ENCODE assay signal across 11 mouse cellular contexts in genomic region chr10:25311554-25312212, GRCm38 (mm10). TPM values are rescaled to one million over a fixed set of nuclear protein-coding genes. Genes with fewer than 3 reads are reported as not detected.
DNase-seq lines count a peak whose midpoint lies in the region; ATAC-seq and TF ChIP-seq lines count a peak whose summit lies in the region.
"Had no signal": no experiment of that assay in that cellular context is flagged by ENCODE, and none has a peak within 500 bp of the region (broad histone marks: within the 10 kb centered on the region; RNA-seq: fewer than 3 reads in every experiment).

No protein-coding gene starts in this region.

- peak overlapping the region; percentile 6; the same call in 1 of the 2 replicates for H3K27ac ChIP-seq in hindbrain, embryonic 13.5 days
- no peak overlapping the region for H3K27ac ChIP-seq in hindbrain, embryonic 10.5 days
- no peak overlapping the region for H3K27ac ChIP-seq in MEL (ENCODE audit: control insufficient read depth, low read depth, low read length)
- H3K27ac ChIP-seq: limb, embryonic 12.5 days had no signal

- TF ChIP-seq POLR2A in MEL (IDR thresholded peaks at IDR 0.05; ENCODE audit: control insufficient read depth in 1 of 2, insufficient read depth in 1 of 2, low read depth in 1 of 2, low read length in 2 of 2, poor library complexity in 1 of 2): no peak

- no peaks in the 10 kb centered on the region for H3K27me3 ChIP-seq in hindbrain, embryonic 13.5 days
- 0 out of 2 replicates have a peak, but pooled peaks cover 5% of the 10 kb centered on the region for H3K27me3 ChIP-seq in hindbrain, embryonic 10.5 days (ENCODE audit: insufficient read depth, poor library complexity, severe bottlenecking)
- no peaks in the 10 kb centered on the region for H3K27me3 ChIP-seq in MEL (ENCODE audit: control insufficient read depth in 1 of 2, insufficient read depth in 2 of 2, low read length in 2 of 2)

- no peak overlapping the region for H3K9ac ChIP-seq in hindbrain, embryonic 13.5 days
- no peak overlapping the region for H3K9ac ChIP-seq in MEL (ENCODE audit: control insufficient read depth, low read depth, low read length, poor library complexity, severe bottlenecking)
- H3K9ac ChIP-seq: limb, embryonic 12.5 days had no signal

- TF ChIP-seq RAD21 in MEL (IDR thresholded peaks at IDR 0.05; ENCODE audit: low read depth, low read length): no peak

- no peak for DNase-seq in hindbrain, embryonic 10.5 days (ENCODE audit: low spot score)
- DNase-seq in MEL (ENCODE audit: low read depth, low spot score): peak; percentile 72
- DNase-seq in right cerebral cortex, postnatal 10 days (ENCODE audit: low spot score in 2 of 2): no peak
- DNase-seq in ovary, postnatal 14 days (ENCODE audit: low spot score): no peak
- no peak for DNase-seq in spleen, postnatal 4 days (ENCODE audit: low spot score in 2 of 2)
- DNase-seq: gastrocnemius, postnatal 14 days; heart, postnatal 4 days had no signal

- no peak overlapping the region for H3K4me3 ChIP-seq in hindbrain, embryonic 13.5 days
- H3K4me3 ChIP-seq in hindbrain, embryonic 10.5 days: no peak overlapping the region
- H3K4me3 ChIP-seq in MEL (ENCODE audit: control insufficient read depth in 1 of 2, insufficient read depth in 1 of 2, low read depth in 2 of 2, low read length in 2 of 2): no peak overlapping the region
- H3K4me3 ChIP-seq: limb, embryonic 12.5 days had no signal

- H3K4me2 ChIP-seq in hindbrain, embryonic 13.5 days: no peak overlapping the region
- H3K4me2 ChIP-seq: limb, embryonic 12.5 days had no signal

- H3K36me3 ChIP-seq in hindbrain, embryonic 13.5 days: no peaks in the 10 kb centered on the region
- H3K36me3 ChIP-seq in hindbrain, embryonic 10.5 days: no peaks in the 10 kb centered on the region
- H3K36me3 ChIP-seq in MEL (ENCODE audit: control insufficient read depth in 1 of 2, insufficient read depth in 2 of 2, low read length in 2 of 2): peaks cover 0 to 11% of the 10 kb centered on the region in 2 experiments; a peak in 2 of 4 replicates
- H3K36me3 ChIP-seq: limb, embryonic 12.5 days had no signal

- WGBS in hindbrain, embryonic 13.5 days: 25% methylated on average over 9 of the region's 9 CpGs
- 71% methylated on average over 9 of the region's 9 CpGs for WGBS in hindbrain, embryonic 10.5 days

- ATAC-seq in hindbrain, embryonic 13.5 days (ENCODE audit: low FRiP score): peak; percentile 79
- peak; percentile 96 for ATAC-seq in granulocyte monocyte progenitor cell, adult 5-6 weeks (replicated peaks; ENCODE audit: poor library complexity, severe bottlenecking)
- ATAC-seq in monocyte, adult 5-6 weeks (replicated peaks; ENCODE audit: insufficient number of reproducible peaks, low FRiP score, low TSS enrichment, poor library complexity, severe bottlenecking): peak; percentile 75

- H3K79me2 ChIP-seq in MEL (ENCODE audit: control insufficient read depth, insufficient read depth, low read length, poor library complexity): no peaks in the 10 kb centered on the region

- TF ChIP-seq CTCF in MEL (IDR thresholded peaks at IDR 0.05 in 2 of 3, conservative IDR thresholded peaks at IDR 0.05 in 1 of 3; ENCODE audit: control insufficient read depth in 1 of 3, insufficient read depth in 1 of 3, low read depth in 2 of 3, low read length in 3 of 3, poor library complexity in 1 of 3, severe bottlenecking in 1 of 3): no peak

- H3K4me1 ChIP-seq in hindbrain, embryonic 13.5 days (replicated peaks): peaks cover 14% of the 10 kb centered on the region
- 0 out of 2 replicates have a peak, but pooled peaks cover 5% of the 10 kb centered on the region for H3K4me1 ChIP-seq in hindbrain, embryonic 10.5 days (replicated peaks)
- peaks cover 0 to 8% of the 10 kb centered on the region in 2 experiments; a peak in 1 of 4 replicates for H3K4me1 ChIP-seq in MEL (ENCODE audit: control insufficient read depth in 1 of 2, insufficient read depth in 2 of 2, low read length in 2 of 2)

- H3K9me3 ChIP-seq in hindbrain, embryonic 13.5 days: no peaks in the 10 kb centered on the region
- H3K9me3 ChIP-seq in hindbrain, embryonic 10.5 days: no peaks in the 10 kb centered on the region
- no peaks in the 10 kb centered on the region for H3K9me3 ChIP-seq in MEL (replicated peaks; ENCODE audit: insufficient read depth, low read length)
- H3K9me3 ChIP-seq: limb, embryonic 12.5 days had no signal

- peak; percentile 55 to 73 for TF ChIP-seq EP300 in MEL (IDR thresholded peaks at IDR 0.05; ENCODE audit: low read depth in 1 of 2, low read length in 2 of 2)

TF ChIP-seq in MEL, 35 proteins besides CTCF, POLR2A, EP300 and RAD21:
- TF ChIP-seq USF1 (IDR thresholded peaks at IDR 0.05; ENCODE audit: low read depth, low read length) (peak; percentile 75), MEF2A (IDR thresholded peaks at IDR 0.05; ENCODE audit: extremely low read depth, insufficient replicate concordance, low read depth, low read length, poor library complexity, severe bottlenecking) (peak; percentile 69; the same call in 1 of the 2 replicates), KAT2A (conservative IDR thresholded peaks at IDR 0.05; ENCODE audit: low read depth, low read length) (no peak), ETS1 (IDR thresholded peaks at IDR 0.05; ENCODE audit: low read depth, low read length) (peak; percentile 97), TCF12 (IDR thresholded peaks at IDR 0.05; ENCODE audit: low read depth, low read length) (peak; percentile 78), CHD1 (IDR thresholded peaks at IDR 0.05; ENCODE audit: low read depth, low read length) (no peak), E2F4 (IDR thresholded peaks at IDR 0.05; ENCODE audit: borderline replicate concordance, low read depth, low read length) (no peak), MAX (IDR thresholded peaks at IDR 0.05; ENCODE audit: low read length) (0 out of 2 replicates have a peak, but pooled peaks have one; percentile 49), BHLHE40 (IDR thresholded peaks at IDR 0.05; ENCODE audit: borderline replicate concordance, low read depth, low read length) (peak; percentile 69), MYC (IDR thresholded peaks at IDR 0.05; ENCODE audit: low read depth, low read length) (no peak), TBP (IDR thresholded peaks at IDR 0.05; ENCODE audit: low read depth, low read length) (no peak), MYB (IDR thresholded peaks at IDR 0.05; ENCODE audit: low read depth, low read length) (no peak), RCOR1 (IDR thresholded peaks at IDR 0.05; ENCODE audit: low read depth, low read length) (peak; percentile 50; the same call in 1 of the 2 replicates), GATA1 (IDR thresholded peaks at IDR 0.05; ENCODE audit: low read depth, low read length) (peak; percentile 61), ZNF384 (IDR thresholded peaks at IDR 0.05; ENCODE audit: low read depth, low read length) (no peak), MAFK (IDR thresholded peaks at IDR 0.05; ENCODE audit: borderline replicate concordance, low read depth, low read length) (0 out of 2 replicates have a peak, but pooled peaks have one; percentile 61), USF2 (IDR thresholded peaks at IDR 0.05; ENCODE audit: borderline replicate concordance in 1 of 2, insufficient read depth in 1 of 2, low read depth in 1 of 2, low read length in 2 of 2) (no peak), ZC3H11A (IDR thresholded peaks at IDR 0.05; ENCODE audit: low read depth, low read length) (no peak), NELFE (IDR thresholded peaks at IDR 0.05; ENCODE audit: low read depth, low read length) (no peak), POLR2AphosphoS5 (IDR thresholded peaks at IDR 0.05; ENCODE audit: borderline replicate concordance, low read depth, low read length) (no peak), TAL1 (IDR thresholded peaks at IDR 0.05; ENCODE audit: low read length) (peak; percentile 51; the same call in 1 of the 2 replicates), JUND (IDR thresholded peaks at IDR 0.05; ENCODE audit: low read depth, low read length) (no peak), SIN3A (IDR thresholded peaks at IDR 0.05; ENCODE audit: low read length) (peak; percentile 40; the same call in 1 of the 2 replicates), NRF1 (IDR thresholded peaks at IDR 0.05; ENCODE audit: insufficient read depth, low read depth, low read length, poor library complexity, severe bottlenecking) (no peak), MXI1 (IDR thresholded peaks at IDR 0.05; ENCODE audit: low read depth, low read length) (peak; percentile 63; the same call in 1 of the 2 replicates), SMC3 (IDR thresholded peaks at IDR 0.05; ENCODE audit: low read depth, low read length) (no peak), ZKSCAN1 (IDR thresholded peaks at IDR 0.05; ENCODE audit: low read depth, low read length) (no peak), CHD2 (IDR thresholded peaks at IDR 0.05; ENCODE audit: low read length) (no peak), ELF1 (IDR thresholded peaks at IDR 0.05; ENCODE audit: low read depth, low read length) (no peak), UBTF (IDR thresholded peaks at IDR 0.05; ENCODE audit: borderline replicate concordance, insufficient read depth, low read depth, low read length) (no peak)

RNA-seq across cellular contexts. Expression of gene Akap7, which starts 4.0 kb away (rescaled TPM):
- polyA plus RNA-seq in hindbrain, embryonic 13.5 days (2015; fragmentation: Nextera tagmentation; extraction: Ambion mirVana): 28.1 and 31.5 TPM in 2 replicates
- polyA plus RNA-seq in hindbrain, embryonic 10.5 days (2016; fragmentation: Nextera tagmentation; extraction: Ambion mirVana): 15.6 and 16.3 TPM in 2 replicates
- 1.9 and 2.9 TPM in 2 replicates for total RNA-seq in MEL (2012; rRNA removed)
- polyA plus RNA-seq in MEL (2012; ENCODE audit: insufficient read depth in 1 of 2, insufficient read length in 2 of 2, low read depth in 1 of 2, low replicate concordance in 2 of 2, missing spikeins in 1 of 2): 1 to 10 TPM in 1 of 2 experiments, not detected in 1; 7.7 TPM
- total RNA-seq in granulocyte monocyte progenitor cell, adult 5-6 weeks (2014; fragmentation: Nextera tagmentation): 10.9 and 19.6 TPM in 2 replicates
- 18.7 and 23.1 TPM in 2 replicates for total RNA-seq in granulocyte monocyte progenitor cell, adult 5-6 weeks (2017)
- 17.4 to 28.8 TPM (median 22.7 TPM) in 3 replicates for total RNA-seq in monocyte, adult 5-6 weeks (2017)

RNA-seq across cellular contexts. Expression of gene Epb41l2, which starts 47.9 kb away (rescaled TPM):
- polyA plus RNA-seq in hindbrain, embryonic 13.5 days (2015; fragmentation: Nextera tagmentation; extraction: Ambion mirVana): 23.7 and 24.9 TPM in 2 replicates
- 33.8 and 40.5 TPM in 2 replicates for polyA plus RNA-seq in hindbrain, embryonic 10.5 days (2016; fragmentation: Nextera tagmentation; extraction: Ambion mirVana)
- total RNA-seq in MEL (2012; rRNA removed): 4.7 and 8.1 TPM in 2 replicates
- polyA plus RNA-seq in MEL (2012; ENCODE audit: insufficient read depth in 1 of 2, insufficient read length in 2 of 2, low read depth in 1 of 2, low replicate concordance in 2 of 2, missing spikeins in 1 of 2): 10 to 100 TPM in 1 of 2 experiments, not detected in 1; 23.7 TPM
- 31.1 and 34.6 TPM in 2 replicates for total RNA-seq in granulocyte monocyte progenitor cell, adult 5-6 weeks (2014; fragmentation: Nextera tagmentation)
- 23.6 and 29.6 TPM in 2 replicates for total RNA-seq in granulocyte monocyte progenitor cell, adult 5-6 weeks (2017)
- 77.6 to 105 TPM (median 100 TPM) in 3 replicates for total RNA-seq in monocyte, adult 5-6 weeks (2017)
